Mouse (Mus musculus) neural tube, embryonic 14.5 days (tissue): Measurements from ENCODE around the gene Stxbp3. TPM values are rescaled to one million over a fixed set of nuclear protein-coding genes. Genes with fewer than 3 reads are reported as not detected.
"Not testable (repeated sequence)": the region's sequence is repeated elsewhere in the genome, so short reads cannot be mapped to it uniquely, and the experiment has no call there.

Experiments used
- ATAC-seq: fragments of 200-750 bp; cut with Nextera tagmentation; 2 replicates; pipeline ENCODE4 v1.8.0; 2017; ENCODE audit warnings: low read depth, mild to moderate bottlenecking, moderate TSS enrichment, moderate library complexity
- H3K27ac ChIP-seq: fragments of 300-500 bp; sonication (generic); 2 replicates; pipeline ENCODE4 v1.5.1; 2014; ENCODE audit warnings: low read depth, mild to moderate bottlenecking, control low read depth, low read length, moderate library complexity, mixed read lengths
- H3K27me3 ChIP-seq: fragments of 300-500 bp; sonication (generic); 2 replicates; pipeline ENCODE4 v1.6.1; 2014; ENCODE audit warnings: low read length; ENCODE audit not compliant: control insufficient read depth, insufficient read depth
- H3K36me3 ChIP-seq: fragments of 300-500 bp; sonication (generic); 2 replicates; pipeline ENCODE4 v1.6.1; 2014; ENCODE audit warnings: low read length, mixed read lengths; ENCODE audit not compliant: control insufficient read depth, insufficient read depth
- H3K4me1 ChIP-seq: fragments of 300-500 bp; sonication (generic); 2 replicates; pipeline ENCODE4 v1.6.1; 2014; ENCODE audit warnings: low read length; ENCODE audit not compliant: control insufficient read depth, insufficient read depth
- H3K4me2 ChIP-seq: fragments of 300-500 bp; sonication (generic); 2 replicates; pipeline ENCODE4 v1.6.1; 2014; ENCODE audit warnings: mild to moderate bottlenecking, low read depth, low read length, control low read depth
- H3K4me3 ChIP-seq: fragments of 300-500 bp; sonication (generic); 2 replicates; pipeline ENCODE4 v1.5.1; 2014; ENCODE audit warnings: low read depth, low read length, control low read depth, mixed read lengths
- H3K9ac ChIP-seq: fragments of 300-500 bp; sonication (generic); replicated peaks from 2 replicates; pipeline ENCODE4 v1.6.1; 2014; ENCODE audit warnings: low read depth, mild to moderate bottlenecking, control low read depth, low read length, mixed read lengths
- H3K9me3 ChIP-seq: fragments of 300-500 bp; sonication (generic); 2 replicates; pipeline ENCODE4 v1.6.1; 2016; ENCODE audit warnings: low read length; ENCODE audit not compliant: control insufficient read depth
- WGBS: fragments of 180-500 bp; shearing (Covaris S2); extraction: QIAGEN DNeasy Blood & Tissue Kit; methylation state at CpG from one replicate; pipeline ENCODE4 v1.1.7; 2014; 5-methylcytosine and 5-hydroxymethylcytosine counted together
- polyA plus RNA-seq: library from polyadenylated mRNA; unstranded; fragments of >200 nt; fragmentation: Nextera tagmentation; extraction: Ambion mirVana; gene quantifications from 2 replicates; pipeline ENCODE4 v1.2.1, GENCODE M21; 2014

The Stxbp3 gene
- polyA plus RNA-seq, 1 experiment from 2014 or later = 11.5 TPM

GRCm38 (mm10) chr3:108836931-108837330, 3.4 kb downstream of the Stxbp3 start:
- H3K9ac ChIP-seq = no peak overlapping the region
- 0 out of 2 replicates have a peak, but pooled peaks cover under 1% of the 10 kb centered on the region for H3K9me3 ChIP-seq
- no peaks in the 10 kb centered on the region for H3K27me3 ChIP-seq
- WGBS = 97% methylated on average over 6 of the region's 6 CpGs
- no peak overlapping the region for H3K27ac ChIP-seq
- H3K36me3 ChIP-seq = no peaks in the 10 kb centered on the region
- H3K4me1 ChIP-seq = no peaks in the 10 kb centered on the region
- H3K4me3 ChIP-seq = no peak overlapping the region
- ATAC-seq = no peak
- no peak overlapping the region for H3K4me2 ChIP-seq

GRCm38 (mm10) chr3:108833717-108834116, 6.6 kb downstream of the Stxbp3 start:
- H3K36me3 ChIP-seq, H3K9ac ChIP-seq, H3K27ac ChIP-seq, ATAC-seq, H3K4me3 ChIP-seq, H3K4me2 ChIP-seq, H3K4me1 ChIP-seq, H3K9me3 ChIP-seq, H3K27me3 ChIP-seq: not testable (repeated sequence)
- 98% methylated on average over 1 of the region's 1 CpGs for WGBS

- WGBS = 92% methylated on average over 6 of the region's 6 CpGs
- H3K9me3 ChIP-seq = no peaks in the 10 kb centered on the region
- H3K27me3 ChIP-seq = no peaks in the 10 kb centered on the region
- no peak overlapping the region for H3K4me2 ChIP-seq
- no peak overlapping the region for H3K9ac ChIP-seq
- H3K4me3 ChIP-seq = no peak overlapping the region
- H3K36me3 ChIP-seq = no peaks in the 10 kb centered on the region
- H3K4me1 ChIP-seq = no peaks in the 10 kb centered on the region
- ATAC-seq = no peak
- no peak overlapping the region for H3K27ac ChIP-seq
Measured at GRCm38 (mm10) chr3:108831750-108832149, 8.6 kb downstream of the Stxbp3 start.

GRCm38 (mm10) chr3:108830493-108830892, 9.8 kb downstream of the Stxbp3 start:
- no peak for ATAC-seq
- Histone ChIP-seq H3K9ac (no peak overlapping the region), H3K36me3 (no peaks in the 10 kb centered on the region), H3K27me3 (no peaks in the 10 kb centered on the region), H3K4me3 (no peak overlapping the region), H3K27ac (no peak overlapping the region), H3K9me3 (no peaks in the 10 kb centered on the region), H3K4me2 (no peak overlapping the region), H3K4me1 (no peaks in the 10 kb centered on the region)
- 91% methylated on average over 11 of the region's 11 CpGs for WGBS

- H3K4me3 ChIP-seq = no peak overlapping the region
- no peaks in the 10 kb centered on the region for H3K27me3 ChIP-seq
- H3K36me3 ChIP-seq = no peaks in the 10 kb centered on the region
- no peak overlapping the region for H3K9ac ChIP-seq
- H3K27ac ChIP-seq = no peak overlapping the region
- H3K4me1 ChIP-seq = no peaks in the 10 kb centered on the region
- H3K9me3 ChIP-seq = no peaks in the 10 kb centered on the region
- WGBS = 71% methylated on average over 4 of the region's 4 CpGs
- H3K4me2 ChIP-seq = no peak overlapping the region
- no peak for ATAC-seq
Measured at GRCm38 (mm10) chr3:108815631-108816030, 24.7 kb downstream of the Stxbp3 start.

- Histone ChIP-seq H3K9ac (no peak overlapping the region), H3K27me3 (no peaks in the 10 kb centered on the region), H3K4me3 (no peak overlapping the region), H3K36me3 (no peaks in the 10 kb centered on the region), H3K9me3 (no peaks in the 10 kb centered on the region), H3K4me1 (no peaks in the 10 kb centered on the region), H3K4me2 (no peak overlapping the region), H3K27ac (no peak overlapping the region)
- WGBS = 91% methylated on average over 4 of the region's 4 CpGs
- no peak for ATAC-seq
Measured at GRCm38 (mm10) chr3:108810747-108811263, 29.5 kb downstream of the Stxbp3 start.

- no peak overlapping the region for H3K27ac ChIP-seq
- H3K4me2 ChIP-seq = no peak overlapping the region
- peaks cover 7% of the 10 kb centered on the region; the same call in 1 of the 2 replicates for H3K36me3 ChIP-seq
- no peak overlapping the region for H3K9ac ChIP-seq
- H3K27me3 ChIP-seq = no peaks in the 10 kb centered on the region
- no peak overlapping the region for H3K4me3 ChIP-seq
- no peak for ATAC-seq
- no peaks in the 10 kb centered on the region for H3K9me3 ChIP-seq
- H3K4me1 ChIP-seq = no peaks in the 10 kb centered on the region
- WGBS = 89% methylated on average over 5 of the region's 5 CpGs
Measured at GRCm38 (mm10) chr3:108805622-108806021, 34.7 kb downstream of the Stxbp3 start.

- no peaks in the 10 kb centered on the region for H3K9me3 ChIP-seq
- no peak overlapping the region for H3K27ac ChIP-seq
- no peak overlapping the region for H3K9ac ChIP-seq
- peaks cover 7% of the 10 kb centered on the region for H3K36me3 ChIP-seq
- no peak overlapping the region for H3K4me3 ChIP-seq
- 84% methylated on average over 2 of the region's 2 CpGs for WGBS
- H3K4me1 ChIP-seq = no peaks in the 10 kb centered on the region
- ATAC-seq = no peak
- no peak overlapping the region for H3K4me2 ChIP-seq
- H3K27me3 ChIP-seq = no peaks in the 10 kb centered on the region
Measured at GRCm38 (mm10) chr3:108798375-108798774, 42.0 kb downstream of the Stxbp3 start.

GRCm38 (mm10) chr3:108797723-108798122, 42.6 kb downstream of the Stxbp3 start:
- H3K36me3 ChIP-seq = peaks cover 7% of the 10 kb centered on the region
- no peak overlapping the region for H3K4me2 ChIP-seq
- H3K27ac ChIP-seq = no peak overlapping the region
- H3K27me3 ChIP-seq = no peaks in the 10 kb centered on the region
- no peak overlapping the region for H3K9ac ChIP-seq
- ATAC-seq = no peak
- 92% methylated on average over 6 of the region's 6 CpGs for WGBS
- H3K4me3 ChIP-seq = no peak overlapping the region
- H3K4me1 ChIP-seq = no peaks in the 10 kb centered on the region
- H3K9me3 ChIP-seq = no peaks in the 10 kb centered on the region
